Mouse (Mus musculus) naive thymus-derived CD4-positive, alpha-beta T cell, adult 2 months (primary cell): ENCODE measurements at regions not wholly inside any gene's neighbourhood (a gene's known extent, or its start where the extent isn't known, plus 50 kb on each side); places are given as distances from the start of the nearest gene placed in this dataset.

Experiments
- DNase-seq: peaks from one replicate; pipeline ENCODE4 v3.0.0-alpha.2; 2011; ENCODE audit warnings: low read depth

DNA sequence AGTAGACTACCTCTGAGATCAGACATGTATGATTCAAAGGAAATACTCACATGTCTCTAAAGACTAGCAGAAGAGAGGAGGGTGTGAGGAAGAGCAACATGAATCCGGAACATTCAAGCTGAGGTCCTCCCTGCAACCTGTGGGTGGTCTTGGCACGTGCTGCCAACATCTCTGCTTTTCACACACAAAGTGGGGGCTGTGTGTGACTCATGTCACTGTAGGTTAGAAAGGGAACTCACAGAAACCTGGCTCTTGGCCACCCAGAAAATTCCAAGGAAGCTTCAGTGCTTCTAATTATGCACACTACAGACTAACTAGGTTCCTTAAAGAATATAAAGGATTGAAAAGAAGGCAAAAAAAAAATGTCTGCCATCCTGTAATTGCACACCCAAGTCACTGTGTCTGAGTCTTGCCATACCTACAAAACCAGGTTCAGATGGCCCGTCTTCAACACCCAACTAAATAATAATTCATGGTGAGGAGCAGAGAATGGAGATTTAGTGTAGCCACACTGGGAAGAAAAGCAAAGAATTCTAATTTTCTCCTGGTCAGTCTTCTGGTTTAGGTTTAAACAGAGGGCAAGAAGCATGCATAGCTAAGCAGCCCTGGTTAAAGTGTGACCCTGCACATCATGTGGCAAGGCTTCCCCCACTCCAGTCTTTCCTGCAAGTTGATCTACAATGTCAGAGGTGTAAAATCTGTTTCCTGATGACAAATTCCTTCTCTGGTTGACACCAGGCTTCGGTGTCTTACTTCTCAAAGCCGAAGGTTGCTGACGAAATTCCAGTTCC is 673.8 kb upstream of the Arpp21 start:
- DNase-seq, result no peak

DNA sequence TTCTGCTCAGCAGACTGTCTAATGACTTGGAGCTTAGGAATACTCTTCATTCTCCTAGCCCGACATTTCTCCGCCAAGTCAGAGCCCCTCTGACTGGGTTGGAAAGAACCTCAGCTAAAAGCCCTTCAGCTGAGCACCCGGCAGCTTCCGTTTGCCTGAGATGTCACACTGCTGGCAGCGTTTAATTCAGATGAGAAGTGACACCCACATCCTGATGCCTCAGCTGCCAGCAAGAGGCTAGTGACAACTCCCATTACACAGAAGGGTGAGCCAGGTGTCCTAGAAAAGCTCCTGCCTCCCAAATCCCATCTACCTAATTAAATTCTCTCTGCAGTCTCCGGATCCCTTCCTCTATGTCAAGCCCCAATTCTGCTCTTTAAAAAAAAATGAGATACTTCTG is 670.2 kb upstream of the Arpp21 start:
- DNase-seq, result no peak

DNA sequence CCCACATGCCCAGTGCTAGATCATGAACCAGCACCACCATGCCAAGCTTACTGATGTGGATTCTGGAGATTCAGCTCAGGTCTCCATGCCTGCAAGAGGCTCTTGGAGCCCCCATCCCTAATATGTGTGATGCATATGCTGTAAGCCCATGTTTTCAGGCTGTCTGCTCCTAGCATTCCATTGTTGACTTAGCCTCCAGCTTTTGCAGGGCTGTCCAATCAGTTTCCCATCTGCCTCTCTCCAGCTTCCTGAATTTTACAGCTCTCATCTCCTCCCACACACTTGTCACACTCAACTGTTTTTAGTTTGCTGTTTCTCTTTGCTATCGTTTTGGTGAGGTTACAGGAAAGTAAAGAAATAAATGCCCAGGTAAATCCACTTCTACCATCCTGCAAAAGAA is 629.2 kb upstream of the Arpp21 start:
- DNase-seq, result no peak

DNA sequence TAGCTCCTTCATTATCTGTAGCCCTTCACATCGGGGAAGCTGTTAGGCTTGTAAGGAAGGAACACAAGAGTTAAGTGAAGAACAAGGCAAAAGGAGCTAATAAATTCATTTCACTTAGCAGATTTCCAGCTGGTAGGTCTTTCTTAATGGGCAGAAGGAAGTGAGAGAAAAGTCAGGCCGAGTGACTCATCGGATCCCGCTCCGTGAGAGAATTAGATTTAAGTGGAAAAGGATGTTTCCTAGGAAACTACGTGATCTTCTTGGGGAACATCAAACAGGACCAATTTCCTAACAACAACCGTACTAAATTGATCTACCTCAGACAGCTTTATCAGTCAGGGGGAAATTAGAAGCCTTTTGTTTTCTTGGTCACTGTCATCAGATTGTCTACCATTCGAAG is 625.4 kb upstream of the Arpp21 start:
- DNase-seq, result no peak

DNA sequence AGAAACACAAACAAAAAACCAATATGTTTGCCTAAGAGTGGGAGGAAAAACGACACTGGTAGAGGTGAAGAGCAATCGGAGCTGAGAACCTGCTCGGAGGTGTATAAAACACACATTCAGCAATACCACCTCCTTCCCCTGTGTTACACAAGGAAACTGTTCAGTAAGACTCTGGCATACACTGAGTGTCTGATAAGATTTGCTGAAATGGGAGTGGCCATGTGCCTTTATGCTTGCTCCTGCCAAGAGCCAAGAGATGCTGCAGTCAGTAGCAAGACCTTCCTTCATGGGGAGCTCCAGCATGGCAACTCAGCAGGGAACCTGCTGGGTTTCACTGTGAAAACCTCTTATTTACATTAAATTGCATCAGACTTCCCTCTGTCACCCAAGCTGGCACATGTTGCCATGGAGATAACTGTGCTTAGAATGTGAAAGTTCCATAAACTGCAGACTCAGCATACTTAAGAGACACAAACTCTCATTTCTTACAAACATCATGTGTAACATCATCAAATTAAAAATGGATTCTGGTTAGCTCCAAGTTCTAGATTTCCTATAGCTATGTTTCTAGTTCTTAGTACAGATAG is 624.7 kb upstream of the Arpp21 start:
- no peak for DNase-seq

DNA sequence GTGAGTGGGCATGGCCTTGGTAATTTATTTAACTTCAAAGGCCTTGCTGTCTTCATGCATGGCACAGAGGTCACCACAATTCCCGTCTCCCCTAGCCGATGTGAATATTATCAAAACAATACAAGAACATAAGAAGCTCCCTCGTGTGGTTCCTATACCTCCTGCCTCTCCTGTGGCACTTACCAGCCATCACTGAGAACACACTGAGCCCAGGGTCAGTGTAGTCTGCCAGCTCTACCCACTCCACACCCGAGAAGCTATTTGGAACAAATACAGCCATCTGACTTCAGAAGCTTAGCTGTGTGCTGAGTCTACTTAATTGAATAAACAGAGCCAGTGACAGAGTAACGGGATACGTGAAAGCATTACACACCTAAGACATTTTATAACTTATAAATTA is 605.7 kb upstream of the Arpp21 start:
- DNase-seq, result no peak

DNA sequence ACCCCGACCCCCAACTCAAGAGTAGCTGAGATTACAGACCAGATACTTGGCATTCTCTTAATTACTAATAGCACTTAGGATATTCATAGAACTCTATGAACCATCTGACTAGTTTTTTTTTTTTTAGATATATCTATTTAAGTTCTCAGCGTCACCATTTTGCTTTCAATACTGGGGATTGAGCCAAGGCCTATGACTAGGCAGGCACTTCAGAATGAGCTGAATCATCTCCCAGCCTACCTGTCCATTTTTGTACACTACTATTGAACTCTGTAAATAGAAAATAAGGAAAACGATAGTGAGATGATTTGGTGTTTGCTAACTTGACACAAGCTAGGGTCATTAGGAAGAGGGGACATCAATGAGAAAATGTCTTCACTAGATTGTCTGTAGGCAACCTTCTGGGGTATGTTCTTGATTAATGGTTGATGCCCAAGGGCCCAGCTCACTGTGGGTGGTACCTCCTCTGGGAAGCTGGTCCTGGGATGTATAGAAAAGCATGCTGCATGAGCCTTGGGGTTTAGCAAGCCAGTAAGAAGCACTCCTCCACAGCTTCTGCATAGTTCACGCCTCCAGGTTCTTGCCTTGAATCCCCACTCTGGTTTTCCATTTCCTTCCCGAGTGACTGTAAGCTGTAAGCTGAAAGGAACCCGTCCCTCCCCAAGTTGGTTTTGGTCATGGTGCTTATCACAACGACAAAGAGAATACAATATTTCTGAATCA is 603.5 kb upstream of the Arpp21 start:
- DNase-seq, result no peak

DNA sequence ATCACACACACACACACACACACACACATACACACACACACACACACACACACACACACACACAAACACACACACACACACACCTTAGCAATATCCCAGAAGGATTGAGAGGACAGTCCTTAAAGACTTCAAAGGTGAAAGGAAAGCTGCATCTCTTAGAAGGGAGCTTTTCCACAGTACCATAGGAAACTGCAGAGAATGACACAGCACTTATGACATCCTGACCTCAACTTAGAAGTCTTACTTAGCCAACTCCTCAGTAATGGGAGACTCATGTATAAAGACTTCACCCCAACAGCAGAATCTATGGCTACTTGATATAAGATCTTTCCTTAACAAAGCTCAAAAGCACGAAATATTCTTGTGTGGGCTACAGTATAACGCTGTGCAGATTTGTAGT is 601.8 kb upstream of the Arpp21 start:
- DNase-seq, result no peak

DNA sequence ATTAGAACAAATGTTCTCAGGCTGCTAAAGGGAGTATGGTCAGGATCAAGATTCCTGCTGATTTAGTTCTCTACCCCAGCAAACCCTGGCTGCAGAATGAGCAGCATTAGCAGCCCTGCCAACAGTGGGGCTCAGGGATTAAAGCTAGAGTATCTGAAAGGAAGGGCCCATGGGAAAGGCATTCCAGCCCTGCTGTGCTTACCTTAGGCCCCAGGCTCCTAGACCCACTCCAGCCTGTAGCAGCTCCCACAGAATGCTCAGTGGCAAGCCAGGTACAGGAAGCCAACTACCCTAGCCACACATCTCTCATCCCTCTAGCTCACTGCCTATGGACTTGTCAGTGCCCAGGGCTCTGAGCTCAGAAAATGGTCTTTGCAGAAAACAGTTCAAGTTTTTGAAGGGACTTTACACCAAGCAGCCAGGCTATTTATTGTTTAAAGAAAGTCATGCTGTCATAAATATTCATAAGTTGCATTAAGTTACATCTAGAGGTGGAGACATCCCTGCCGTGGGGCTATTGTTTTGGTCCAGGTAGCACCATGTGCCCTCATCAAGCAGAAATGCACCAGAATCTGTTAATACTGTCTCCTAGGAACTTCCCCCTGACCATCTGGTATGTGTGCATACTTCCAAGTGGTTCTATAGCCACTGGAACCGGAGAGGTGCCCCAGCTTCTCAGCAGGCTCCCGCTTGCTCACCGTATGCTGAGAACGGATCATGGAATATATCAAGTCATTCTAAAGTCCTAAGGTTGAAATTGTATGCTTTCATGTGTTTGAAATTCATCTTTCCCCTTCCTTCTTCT is 598.9 kb upstream of the Arpp21 start:
- no peak for DNase-seq

DNA sequence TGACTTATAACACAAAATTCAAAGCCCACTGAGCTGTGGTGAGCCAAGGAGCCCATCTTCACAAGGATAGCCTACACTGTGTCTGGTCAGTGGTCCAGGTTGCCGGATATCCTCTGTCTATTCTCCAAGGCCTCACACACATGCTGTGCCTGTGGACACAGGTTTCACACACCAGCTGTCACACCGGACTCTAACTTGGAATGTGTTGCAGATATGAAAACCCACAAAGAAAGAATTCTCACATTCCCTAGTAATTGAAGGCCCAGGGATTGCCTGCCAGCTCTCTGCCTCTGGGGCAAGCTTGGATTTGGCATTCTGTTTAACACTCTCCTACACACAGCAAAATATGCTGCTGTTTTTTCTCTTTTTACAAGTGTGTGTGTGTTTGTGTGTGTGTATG is 595.4 kb upstream of the Arpp21 start:
- DNase-seq, result no peak

DNA sequence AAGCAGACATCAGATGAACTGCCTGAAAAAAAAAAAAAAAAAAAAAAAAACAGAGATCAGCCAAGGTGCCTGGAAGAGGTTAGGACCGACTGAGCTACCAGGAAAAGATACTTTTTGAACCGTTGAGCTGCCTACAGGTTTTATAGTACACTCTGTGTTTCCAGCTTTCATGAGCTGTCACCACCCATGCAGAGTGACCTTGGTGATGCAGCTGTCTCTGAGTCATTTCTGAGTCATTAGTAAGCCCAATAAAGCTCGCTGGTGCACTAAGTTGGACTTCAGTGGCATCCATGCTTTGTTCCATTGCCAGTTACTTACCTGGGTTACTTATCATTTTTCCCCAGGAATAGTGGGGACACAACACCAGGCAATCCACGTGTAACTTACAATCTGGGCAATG is 592.9 kb upstream of the Arpp21 start:
- DNase-seq, result no peak

DNA sequence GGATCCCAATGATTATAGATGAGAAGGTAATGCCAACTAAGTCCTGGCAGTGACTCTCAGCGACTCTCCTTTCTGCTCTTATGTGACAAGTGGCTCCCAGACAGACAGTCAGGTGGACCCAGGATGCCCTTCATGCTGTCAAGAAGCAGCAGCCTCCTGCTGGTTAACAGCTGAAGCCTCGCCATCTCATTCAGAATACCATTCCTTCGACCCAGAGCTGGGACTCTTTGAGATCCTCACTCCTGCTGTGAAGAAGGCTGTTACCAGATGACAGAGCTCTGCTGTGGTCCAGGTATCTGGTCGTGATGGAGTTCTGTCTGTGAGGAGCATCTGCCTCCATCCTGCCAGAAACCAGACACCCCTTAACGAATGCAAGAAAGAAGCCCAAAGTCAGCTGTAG is 590.9 kb upstream of the Arpp21 start:
- no peak for DNase-seq

DNA sequence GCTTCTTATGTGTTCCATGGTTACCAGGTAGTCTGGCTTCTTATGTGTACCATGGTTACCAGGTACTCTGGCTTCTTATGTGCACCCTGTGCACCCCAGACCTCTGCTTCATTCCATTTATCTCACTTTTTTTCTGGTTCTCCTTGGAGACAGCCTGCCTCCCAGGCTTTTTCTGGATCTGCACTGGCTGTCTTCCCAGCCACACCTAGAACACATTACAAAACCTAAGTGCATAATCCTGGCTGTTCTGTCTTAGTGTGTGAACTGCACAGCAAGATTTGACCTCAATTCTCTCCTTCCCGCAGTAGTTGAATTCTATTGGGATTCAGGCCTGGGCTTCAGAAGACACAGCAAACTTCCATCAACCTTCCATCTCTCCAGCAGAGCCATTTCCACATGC is 586.2 kb upstream of the Arpp21 start:
- DNase-seq, result no peak

DNA sequence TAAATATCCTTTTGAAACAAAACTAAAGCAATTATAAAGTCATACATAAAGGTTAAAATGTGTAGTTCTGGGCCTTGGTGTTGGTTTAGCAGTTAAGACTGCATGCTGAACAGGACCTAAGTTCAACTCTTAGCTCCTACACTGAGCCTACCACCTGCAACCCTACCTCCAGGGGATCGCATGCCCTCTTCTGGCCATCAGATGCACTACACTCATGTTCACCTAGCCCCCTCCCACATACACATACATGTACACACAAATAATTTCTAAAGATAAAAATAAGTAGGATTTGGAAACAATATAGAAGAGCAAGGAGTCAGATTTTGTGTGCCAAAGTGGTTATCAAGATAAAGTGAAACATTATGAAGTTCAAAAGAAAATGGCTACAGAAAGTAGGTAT is 576.2 kb upstream of the Arpp21 start:
- DNase-seq, result peak; percentile 5

DNA sequence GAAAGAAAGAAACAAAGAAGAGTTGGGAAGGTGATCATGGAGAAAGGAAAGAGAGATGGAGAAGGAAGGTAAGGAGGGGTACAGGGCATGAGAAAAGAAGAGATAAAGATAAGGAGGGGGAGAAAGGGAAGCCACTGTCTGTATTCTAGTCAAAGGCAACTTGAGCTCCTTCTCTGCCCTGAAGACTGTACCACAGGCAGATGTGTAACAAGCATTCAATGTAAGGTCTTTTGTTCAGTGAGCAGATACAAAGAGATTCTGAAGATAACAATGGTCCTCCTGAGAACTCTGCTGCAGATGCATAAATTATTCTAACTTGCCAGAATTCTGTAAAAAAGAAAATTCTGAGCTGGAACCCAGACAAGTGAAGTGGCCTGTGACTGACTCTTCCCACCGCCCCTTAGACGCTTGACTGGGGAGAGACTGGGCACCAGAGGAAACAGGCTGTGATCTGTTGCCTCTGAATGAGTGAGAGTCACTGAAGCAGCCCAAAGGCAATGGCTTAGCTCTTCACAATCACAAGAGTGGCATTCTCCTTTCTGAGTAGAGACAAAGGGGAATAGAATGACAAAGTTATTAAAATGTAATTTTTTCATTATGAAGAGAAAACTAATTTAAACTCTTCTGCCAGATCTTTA is 564.0 kb upstream of the Arpp21 start:
- no peak for DNase-seq

DNA sequence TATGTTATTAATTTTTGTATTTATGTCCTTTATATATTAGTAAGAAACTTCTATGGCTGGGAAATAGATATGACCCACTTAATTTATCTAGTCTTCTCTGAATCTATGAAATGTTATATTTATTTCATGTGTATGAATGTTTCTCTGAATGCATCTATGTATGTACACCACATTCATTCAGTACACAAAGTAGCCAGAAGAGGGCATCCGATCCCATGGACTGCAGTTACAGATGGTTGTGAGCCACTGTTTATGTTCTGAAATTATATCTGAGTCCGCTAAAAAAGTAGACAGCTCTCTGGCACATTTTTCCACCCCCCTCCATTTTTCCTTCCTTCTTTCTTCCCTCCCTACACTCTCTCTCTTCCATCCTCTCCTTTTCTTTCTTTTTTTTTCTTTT is 557.8 kb upstream of the Arpp21 start:
- DNase-seq, result no peak

DNA sequence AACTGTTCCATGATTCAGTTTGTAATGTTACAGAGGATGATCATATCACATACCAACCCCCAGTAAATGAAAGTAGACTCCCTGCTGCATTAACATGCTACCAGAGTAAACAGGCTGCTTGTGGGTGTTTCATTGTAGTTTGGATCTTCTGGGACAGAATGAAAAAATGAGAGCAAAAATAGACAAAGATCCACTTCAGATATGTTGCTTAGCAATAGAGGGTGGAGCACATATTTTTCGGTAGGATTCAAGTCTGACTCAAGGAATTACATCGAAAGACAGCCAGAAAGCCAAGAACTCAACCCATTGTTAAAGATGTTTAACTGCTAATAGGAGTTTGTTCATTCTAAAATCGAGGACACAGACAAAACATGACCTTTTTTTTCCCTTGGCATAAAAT is 536.2 kb upstream of the Arpp21 start:
- DNase-seq, result no peak

DNA sequence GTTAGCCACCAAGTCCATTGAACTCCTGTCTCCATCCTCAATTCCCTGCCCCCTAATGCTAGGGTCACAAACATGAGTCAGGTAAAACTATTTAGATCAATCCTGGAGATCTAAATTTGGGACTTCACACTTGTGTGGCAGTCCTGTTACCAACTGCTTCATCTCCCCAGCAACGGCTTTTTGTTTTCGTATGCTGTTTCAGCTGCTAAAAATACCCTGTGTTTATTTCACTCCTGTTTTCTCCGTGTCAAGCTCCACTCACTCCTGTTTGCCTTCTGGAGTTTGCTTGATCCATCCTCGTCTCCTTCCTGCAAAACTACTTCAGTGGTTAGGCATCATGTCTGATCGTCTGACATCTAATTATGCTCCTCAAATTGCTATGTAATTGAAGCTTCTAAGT is 508.9 kb upstream of the Arpp21 start:
- DNase-seq, result no peak

DNA sequence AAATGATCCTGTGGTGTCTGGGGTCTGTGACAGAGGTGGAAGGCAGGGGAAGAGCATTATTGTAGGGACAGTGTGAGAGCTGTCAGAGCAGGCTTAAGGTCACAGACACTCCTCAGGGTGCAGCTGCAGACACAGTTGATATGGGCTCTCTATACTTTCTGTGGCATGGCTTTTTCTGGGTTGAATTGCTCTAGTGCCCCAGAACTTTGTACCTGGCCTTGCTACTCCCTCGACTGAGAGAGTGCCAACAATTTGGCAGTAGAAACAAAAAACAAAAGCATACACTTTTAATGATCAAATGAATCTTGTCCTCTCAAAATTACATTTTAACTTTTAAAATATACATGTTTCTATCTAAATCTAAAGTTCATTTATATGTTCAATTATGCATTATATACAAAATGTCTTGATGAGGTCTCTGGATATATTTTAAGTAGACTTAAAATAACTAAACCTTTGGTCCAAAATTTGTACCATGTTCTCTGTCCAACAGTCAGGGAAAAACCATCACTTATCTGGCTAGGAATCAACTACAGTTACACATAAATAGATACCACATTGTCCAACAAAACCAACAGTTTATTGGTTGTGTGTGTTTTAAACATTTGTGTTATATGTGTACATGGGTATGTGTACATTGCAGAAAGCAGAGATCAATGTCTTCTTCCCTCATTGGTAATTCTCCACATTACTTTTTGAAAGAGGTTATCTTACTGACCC is 508.3 kb upstream of the Arpp21 start:
- DNase-seq, result no peak

DNA sequence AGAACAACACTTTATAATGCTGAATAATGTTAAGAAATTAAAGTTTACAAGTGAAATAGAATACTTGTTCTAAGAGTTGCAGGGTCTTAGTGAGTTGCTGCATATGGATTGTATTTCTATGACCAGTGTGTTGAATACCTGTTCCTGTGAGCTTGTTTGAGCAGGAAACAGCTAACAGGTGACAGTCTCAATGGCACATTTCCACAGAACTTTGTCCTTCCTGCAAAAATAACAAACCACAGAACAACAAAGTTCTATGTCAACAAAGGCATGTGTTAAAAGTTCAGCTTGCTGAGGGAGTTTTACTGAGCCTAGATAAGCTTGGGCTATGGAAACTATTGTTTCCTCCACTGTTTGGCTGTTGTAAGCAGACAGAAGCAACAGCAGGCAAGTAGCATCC is 500.0 kb upstream of the Arpp21 start:
- DNase-seq, result no peak

DNA sequence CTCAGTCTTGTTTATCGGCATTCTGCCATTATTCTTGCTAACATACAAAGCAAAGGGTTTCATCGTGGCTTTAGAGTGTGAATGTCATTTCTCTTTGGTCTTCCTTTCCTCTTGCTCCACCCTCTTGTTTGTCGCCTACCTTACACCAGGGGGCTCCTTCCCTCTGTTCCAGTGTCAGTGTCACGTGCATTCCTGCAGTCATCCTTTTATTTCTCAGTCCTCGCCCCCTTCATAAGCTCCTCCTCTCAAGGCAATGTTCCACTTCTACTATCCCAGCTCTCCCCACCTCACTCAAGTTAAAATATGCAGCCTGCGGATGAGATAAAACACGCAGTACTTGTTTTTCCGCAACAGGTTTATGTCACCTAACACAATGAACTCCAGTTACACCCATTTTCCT is 489.8 kb upstream of the Arpp21 start:
- no peak for DNase-seq

DNA sequence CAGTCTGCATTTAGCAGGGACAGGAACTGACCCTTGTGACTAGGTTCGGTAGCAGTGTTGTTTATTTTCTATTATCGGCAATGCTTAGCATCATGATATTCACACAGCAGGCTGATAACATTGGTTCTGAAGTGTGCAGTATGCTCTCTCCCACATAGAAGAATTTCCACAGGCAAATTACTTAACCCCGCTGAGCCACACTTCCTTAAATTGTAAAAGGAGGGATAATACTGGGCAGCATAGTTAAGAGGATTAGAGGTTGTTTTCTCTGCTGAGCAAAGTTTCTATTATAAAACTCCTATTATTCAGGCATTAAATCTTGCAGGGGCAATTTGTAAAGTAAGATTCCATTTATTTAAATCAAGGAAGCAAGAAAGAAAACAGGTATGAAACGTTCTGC is 489.4 kb upstream of the Arpp21 start:
- no peak for DNase-seq
